Mouse (Mus musculus): Measurements from ENCODE around the gene Gm21903. TPM values are rescaled to one million over a fixed set of nuclear protein-coding genes. Genes with fewer than 3 reads are reported as not detected.

Gene Gm21903
- not detected in 2 replicates for polyA plus RNA-seq (2012)

DNA sequence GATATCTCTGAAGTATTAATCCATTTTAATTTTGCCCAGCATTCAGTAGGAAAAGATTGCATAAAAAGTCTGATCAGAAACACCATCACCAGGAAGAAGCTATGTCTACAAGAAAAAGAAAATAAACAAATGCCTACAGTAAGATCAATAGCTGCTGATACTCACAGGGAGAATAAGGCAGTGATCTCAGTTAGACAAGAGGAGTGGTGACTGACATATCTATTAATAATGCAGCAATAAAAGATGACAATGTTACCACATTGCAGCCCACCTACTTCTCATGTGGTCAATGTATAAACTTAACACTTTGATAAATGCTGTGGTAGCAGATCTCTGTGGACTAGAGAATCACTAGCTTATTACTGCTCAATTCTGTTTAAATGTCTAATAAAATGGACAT, at the start of gene Gm21903:
Gene Gm21903, minus strand, starts transcription at position 101 of the 400 bp plus-strand sequence.

DNA sequence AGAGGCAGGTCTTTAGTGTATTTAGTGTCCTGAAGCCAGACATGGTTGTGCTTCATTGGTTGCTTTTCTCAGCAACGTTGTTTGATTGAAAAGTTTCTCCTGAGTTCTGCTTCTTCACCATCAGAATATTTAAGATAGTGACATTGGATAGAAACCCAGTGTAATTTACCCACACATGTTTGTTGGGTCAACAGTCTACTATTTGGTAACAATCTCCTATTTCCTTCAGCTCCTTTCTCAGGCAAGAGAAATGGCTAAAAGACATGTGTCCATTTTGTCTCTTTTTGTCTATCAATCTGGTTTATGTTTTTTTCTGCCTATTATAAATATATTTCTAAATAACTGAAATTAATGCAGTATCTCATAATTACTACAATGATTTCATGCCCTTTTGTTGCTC, 33.8 kb upstream of the Gm21903 start, which contains the start of gene Esp23:
Gene Esp23, minus strand, starts transcription at position 101 of the 400 bp plus-strand sequence.

DNA sequence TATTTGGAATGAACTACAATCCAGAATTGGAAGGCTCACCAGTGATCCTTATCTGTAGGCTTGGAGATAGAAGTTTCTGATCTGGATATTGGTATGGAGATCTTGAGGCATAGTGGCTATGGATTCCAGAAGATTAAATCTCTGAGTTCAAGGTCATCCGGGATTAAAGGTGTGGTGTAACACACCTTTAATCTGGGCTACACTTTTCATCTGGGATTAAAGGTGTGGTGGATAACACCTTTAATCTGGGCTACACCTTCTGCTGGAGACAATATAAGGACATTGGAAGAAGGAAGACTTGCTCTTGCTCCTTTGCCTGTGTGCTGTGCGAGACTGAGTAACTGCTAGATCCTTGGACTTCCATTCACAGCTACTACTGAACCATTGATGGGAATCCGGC, 6.7 kb downstream of the Gm21903 start, which contains the start of gene Esp24:
Gene Esp24, plus strand, starts transcription at position 301 of the 400 bp plus-strand sequence.

Other genes starting within 250 kb of the Gm21903 start
- not detected in 2 replicates for gene Esp24, start 6.6 kb downstream of the Gm21903 start, polyA plus RNA-seq (2012)
- gene Esp23, start 33.7 kb upstream of the Gm21903 start, polyA plus RNA-seq (2012): not detected in 2 replicates
- not detected in 2 replicates for gene Esp22, start 52.0 kb upstream of the Gm21903 start, polyA plus RNA-seq (2012)